Mouse (Mus musculus) layer of hippocampus, adult 18-20 months (tissue): ENCODE measurements around the gene Maff. TPM values are rescaled to one million over a fixed set of nuclear protein-coding genes. Genes with fewer than 3 reads are reported as not detected.

Experiments used
- DNase-seq, 2 experiments: peaks; one replicate each; pipeline ENCODE4 v3.0.0; 2022; ENCODE audit warnings: low spot score in 2 of 2
- microRNA-seq, 2 experiments: library from miRNA; unstranded; fragments of <30 nt; microRNA quantifications; one replicate each; pipeline ENCODE4 v1.2.0; 2021
- total RNA-seq, 2 experiments: library from RNA; stranded (reverse); gene quantifications; 2 replicates each; pipeline ENCODE4 v1.2.3; 2021

Gene Maff
- total RNA-seq, 2 experiments from 2014 or later: 2.1 TPM

DNA sequence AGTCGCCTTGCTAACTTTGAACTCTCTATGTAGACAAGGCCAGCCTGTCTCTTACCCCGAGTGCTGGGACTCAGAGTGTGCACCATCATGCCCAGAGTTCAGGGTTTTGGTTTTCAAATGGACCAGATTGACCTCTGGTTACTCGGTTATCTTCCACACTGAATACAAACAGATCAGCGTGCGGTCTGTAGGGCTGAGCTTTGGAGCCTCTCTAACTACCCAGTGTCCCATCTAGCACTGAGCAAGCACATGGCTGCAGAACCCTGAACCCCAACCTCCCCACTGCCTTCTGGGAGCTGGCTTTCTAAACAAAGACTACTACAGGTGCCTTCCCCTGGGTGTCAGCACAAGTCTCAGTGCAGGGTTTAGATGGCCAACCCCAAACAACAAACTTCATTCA is 46.1 kb downstream of the Maff start:
- DNase-seq: no peak

DNA sequence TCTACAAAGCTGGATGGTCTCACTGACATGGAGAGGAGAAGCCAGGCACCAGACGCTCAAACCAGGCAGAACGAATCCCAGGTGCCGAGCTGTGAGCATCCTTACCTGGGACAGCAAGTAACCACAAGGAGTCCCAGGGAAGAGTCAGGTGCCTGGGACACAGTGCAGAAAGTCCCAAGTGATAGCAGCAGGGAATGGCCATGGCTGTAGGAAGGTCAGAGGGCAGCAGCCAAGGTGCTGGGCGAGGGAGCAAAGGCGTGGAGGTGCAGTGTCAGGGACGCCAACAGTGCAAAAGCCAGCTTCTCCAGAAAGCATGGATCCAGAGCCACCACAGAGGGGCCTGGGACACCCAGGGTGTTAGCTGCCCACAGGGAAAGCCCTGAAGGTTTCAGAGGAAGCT is 46.7 kb downstream of the Maff start:
- DNase-seq: no peak

DNA sequence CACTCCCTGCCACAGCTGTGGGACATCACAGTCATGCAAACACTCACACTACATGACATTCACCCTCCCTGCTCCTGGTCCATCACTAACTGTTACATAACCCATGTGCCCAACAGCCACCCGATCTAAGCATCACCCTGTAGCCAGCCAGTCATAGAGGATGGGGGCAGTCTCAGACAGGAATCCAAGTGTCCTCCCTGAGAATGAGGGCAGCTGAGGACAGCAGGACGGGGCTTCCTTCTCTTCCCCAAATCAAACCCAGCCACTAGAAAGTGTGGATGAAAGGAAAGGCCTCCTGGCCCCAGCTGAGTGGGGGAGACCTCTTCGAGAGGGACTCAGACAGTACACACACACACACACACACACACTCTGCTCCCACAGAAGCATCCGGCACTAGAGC is 48.4 kb downstream of the Maff start:
- DNase-seq: no peak

DNA sequence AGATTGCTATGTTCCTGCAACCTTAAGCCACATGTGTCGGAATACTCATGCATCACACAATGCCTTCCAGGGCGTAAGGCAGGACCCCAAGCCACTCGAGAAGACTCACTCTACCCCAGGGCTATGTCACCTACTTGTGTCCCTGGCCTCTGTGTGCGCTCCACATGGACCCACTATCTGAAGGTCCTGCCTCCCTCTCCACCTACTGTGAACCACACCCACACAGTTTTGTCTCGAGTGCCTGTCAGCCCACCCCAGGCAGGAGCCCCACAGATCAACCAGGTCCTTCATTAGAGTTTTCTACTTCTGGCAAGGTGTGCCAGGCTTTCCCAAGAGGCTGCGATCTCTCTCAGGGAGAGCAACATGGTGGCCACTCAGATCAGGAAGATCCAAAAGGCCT is 48.9 kb downstream of the Maff start:
- DNase-seq: no peak

DNA sequence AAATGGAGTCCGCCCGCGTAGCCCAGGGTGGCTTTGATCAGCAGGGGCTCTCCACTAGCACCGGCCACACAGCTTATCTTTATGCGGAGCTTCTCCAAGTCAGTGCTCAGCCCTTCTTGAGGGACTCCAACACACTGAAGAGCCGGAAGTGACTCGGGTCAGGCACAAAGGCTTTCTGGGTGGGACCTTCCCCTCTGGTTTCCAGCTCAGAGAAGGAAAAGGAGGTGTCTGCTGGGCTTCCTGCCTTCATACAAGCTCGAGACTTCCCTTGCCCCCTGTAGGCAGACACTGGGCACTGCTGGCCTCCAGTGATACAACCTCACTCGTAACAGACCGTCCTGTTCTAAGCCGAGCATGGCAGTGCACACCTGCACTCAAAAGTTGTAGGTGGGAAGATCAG is 50.3 kb downstream of the Maff start:
- DNase-seq: no peak

DNA sequence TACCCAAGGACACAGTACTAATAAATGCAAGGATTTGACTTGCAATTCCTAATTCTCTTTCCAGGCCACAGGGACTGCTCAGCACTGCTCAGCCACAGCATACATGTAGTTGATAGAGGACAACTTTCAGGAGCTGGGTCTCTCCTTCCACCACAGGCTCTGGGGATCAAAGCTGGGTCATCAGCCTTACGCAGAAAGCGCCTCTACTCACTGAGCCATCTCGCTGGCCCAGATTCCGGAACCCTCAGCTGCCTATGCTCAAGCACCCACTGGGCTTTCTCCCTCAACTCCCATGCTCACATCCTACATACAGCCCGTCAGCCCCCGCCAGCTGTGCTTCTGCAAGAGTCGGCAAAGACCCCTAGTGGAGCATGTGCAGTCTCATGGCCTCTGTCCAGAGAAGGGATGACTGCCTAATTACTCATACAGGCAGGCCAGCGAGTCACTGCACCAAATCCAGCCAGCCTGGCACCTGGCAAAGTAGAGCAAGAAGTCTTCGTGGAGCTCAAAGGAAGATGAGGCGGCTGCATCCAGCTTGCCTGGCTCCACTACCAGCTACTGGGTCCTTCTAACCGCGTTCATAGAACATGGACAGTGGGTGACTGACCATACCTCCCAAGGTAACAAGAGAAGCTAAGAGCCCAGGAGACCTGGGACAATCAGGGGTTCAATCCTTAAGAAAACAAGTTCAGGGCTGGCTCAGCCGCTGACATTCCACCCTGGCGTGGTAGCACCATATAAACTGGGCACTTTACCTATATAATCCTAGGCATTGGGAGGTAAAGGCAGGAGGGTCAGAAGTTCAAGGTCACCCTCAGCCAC is 53.0 kb downstream of the Maff start:
- no peak for DNase-seq

DNA sequence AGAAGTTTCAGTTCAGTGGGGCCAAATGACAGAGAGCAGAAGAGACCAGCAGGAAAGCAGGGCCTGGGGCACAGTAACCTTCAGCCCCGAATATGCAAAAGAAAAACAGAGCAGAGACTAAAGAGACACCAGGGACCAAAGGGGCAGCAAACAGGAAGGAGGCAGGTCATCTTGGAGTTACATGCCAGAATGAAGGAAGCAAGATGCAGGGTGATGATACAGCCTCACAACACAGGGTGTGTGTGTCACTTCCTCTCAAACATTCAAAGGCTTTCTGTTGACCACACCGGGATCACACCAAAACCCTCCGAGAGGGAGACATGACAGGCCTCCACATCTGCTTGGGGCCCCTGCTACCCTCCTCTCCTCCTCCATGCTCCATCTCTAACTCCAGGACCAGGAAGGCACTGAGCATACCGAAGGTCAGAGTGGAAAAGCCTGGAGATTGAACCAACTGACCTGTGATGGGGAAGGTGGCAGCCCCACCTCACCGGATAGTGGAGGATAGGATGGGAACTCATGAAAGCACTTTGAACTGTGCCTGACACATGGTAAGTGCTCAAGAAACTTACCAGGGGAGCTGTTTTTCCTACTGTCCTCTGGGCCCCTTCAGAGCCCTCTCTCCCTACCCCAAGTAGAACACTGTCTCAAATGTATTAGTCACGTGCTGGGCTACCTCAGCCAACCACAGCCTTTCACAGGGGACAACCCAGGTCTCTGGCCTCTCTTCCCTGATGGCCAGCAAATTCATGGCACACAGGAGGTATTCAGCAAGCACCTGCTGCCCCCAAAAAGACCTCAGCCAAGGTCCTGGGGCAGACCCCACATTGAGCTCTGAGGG is 53.9 kb downstream of the Maff start:
- DNase-seq: no peak

DNA sequence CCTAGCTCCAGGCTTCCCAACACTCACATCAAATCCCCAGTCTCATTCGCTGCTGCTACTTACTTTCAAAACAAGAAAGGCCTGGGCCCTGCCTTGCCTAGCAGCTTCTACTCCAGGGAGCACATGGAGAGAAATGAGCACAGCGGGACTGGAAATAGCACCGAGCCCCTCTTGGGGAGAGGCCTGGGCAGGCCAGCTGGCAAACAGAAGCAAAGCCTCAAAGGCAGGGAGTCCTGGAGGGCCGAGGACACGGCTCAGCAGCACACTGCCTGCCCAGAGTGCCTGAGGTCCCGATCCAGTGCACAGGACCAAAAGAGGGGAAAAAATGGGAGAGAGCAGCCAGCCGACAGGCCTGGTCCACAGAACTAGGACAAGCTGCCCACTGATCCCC is 54.5 kb downstream of the Maff start:
- DNase-seq: no peak

DNA sequence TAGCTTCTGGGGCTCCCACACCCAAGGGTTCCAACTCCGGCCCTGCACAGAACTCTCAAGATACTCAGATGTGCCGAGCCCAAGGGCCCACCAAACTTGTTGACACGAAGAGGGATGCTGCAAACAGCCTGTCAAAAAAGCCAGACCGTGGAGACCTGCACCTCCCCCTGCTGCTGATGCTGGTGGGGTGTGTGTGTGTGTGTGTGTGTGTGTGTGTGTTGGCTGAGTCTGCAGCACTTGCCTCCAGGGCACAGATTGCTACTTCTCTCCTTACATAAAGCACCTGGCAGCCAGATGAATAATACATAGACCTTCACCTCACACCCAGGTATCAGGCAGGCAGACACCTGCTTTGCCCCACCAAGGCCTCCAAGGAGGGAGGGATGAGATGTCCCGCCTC is 55.8 kb downstream of the Maff start:
- DNase-seq: no peak

DNA sequence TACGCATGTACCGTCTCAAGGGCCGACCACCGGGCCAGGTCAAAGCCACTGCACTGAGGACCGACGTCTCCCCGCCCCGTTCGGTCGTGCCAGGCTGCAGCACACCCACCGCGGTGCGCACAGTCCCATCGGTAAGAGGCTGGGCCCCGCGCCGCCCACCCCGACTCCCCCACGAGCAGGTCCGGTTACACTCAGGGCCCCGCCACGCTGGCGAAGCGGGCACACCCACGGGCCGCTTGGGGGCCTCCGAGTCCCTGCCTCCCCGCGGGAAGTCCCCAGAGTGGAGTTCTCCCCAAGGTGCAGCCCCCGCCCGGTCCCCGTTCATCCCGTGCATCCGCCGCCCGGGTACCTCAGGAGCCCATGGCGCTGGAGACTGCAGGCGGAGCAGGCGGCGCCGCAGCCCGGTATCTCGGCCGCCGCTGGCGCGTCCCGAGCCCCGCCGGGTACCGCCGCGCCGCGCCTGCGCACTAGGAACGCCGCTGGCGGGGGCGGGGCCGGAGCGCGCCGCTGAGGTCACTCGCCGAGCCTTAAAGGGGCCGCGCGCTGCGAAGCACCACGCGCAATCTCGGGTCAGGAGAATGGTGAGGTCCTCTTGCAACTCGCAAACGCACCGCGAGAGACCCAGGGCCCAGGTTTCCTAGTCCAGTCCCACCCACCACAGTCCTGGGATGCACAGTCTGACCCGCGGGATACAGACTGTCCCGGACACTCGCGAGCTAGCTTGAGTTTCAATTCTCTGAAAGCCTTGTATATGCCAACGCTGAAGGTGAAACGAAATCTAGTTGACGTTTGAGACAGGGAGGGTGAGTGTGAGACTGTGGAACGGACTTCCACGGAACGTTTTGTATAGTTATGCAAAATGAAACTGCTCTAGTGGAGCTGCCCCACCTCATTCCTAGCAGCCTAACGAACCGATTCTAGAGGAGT is 56.7 kb downstream of the Maff start, which contains the start of gene Tmem184b:
TSS of gene Tmem184b (minus strand) at position 734 of the 927 bp plus-strand sequence.
- DNase-seq: peak; percentile 81 to 92

DNA sequence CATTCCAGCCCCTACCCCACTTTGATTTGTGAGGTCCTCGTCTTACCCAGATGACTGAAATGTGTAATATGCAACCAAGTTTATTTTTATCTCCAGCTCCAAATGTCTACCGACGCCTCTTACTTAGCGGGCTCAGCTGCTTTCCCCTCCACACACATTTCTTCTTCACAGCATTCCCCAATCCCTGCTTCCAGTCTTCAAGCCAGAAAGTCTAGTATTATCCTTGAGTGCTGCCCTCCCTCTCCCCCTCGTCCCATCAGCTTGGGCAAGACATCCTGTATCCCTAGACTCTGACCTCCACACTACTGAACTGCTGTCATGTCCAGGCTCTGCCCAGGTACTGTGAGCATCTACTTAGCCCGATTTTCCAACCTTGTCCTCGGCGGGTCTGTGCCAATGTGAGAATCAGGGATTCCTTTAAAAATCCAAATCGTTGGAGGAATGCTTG is 57.4 kb downstream of the Maff start:
- no peak for DNase-seq

DNA sequence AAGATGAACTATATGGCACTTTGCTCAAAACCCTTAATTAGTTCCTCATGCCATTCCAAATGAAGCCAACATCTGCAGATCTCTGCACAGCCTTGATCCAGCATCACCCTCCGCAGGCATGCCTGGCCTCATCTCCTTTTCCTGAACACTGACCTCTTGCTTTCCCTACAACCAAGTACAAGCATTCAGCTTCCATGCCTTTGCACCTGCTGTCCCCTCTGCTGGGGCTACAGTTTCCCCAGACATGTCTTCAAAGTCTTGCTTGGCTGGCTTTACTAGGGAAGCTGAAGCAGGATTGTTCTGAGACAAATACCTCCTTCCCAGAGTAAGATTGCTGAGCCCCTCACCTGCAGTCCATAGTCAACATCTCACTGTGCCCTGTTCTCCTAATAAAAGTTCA is 57.9 kb downstream of the Maff start:
- DNase-seq: no peak

DNA sequence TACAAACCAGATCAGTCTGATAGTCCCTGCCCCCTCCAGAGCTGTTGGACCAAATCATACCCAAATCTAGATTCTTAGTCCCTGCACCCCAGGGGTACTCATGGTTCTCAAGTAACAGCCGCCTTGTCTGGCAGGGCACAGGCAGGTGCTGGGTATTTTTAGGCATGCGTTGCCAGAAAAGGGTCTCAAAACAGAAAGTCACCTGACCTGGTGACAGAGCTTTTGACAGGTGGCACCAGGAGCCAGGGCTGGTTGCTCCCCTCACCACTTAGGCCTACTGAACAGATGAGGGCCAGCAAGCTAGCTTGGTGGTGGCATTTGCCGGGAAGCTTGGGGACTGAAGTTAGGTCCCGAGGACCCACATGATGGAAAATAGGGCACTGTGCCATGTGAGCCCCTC is 60.1 kb downstream of the Maff start:
- no peak for DNase-seq

Small RNA genes lying within 50 kb of the gene (microRNA-seq; reads per million reads assigned to microRNA genes)
- gene Mir1943: 2.5 to 3.5 reads per million in 2 experiments

Other genes starting within 250 kb of the Maff start
- 10 to 100 TPM; 33.9 to 35.3 TPM for gene Micall1, start 237.7 kb upstream of the Maff start, total RNA-seq
- 100 to 1,000 TPM; 108 to 109 TPM for gene Polr2f, start 205.6 kb upstream of the Maff start, total RNA-seq
- gene 1700088E04Rik, start 205.4 kb upstream of the Maff start, total RNA-seq: 10 to 100 TPM in 1 of 2 experiments, 1 to 10 TPM in 1; 9.2 to 12.4 TPM
- 10 to 100 TPM; 32.0 to 35.9 TPM for gene Sox10, start 181.4 kb upstream of the Maff start, total RNA-seq
- gene Pick1, start 117.4 kb upstream of the Maff start, total RNA-seq: 10 to 100 TPM; 44.4 to 46.4 TPM
- under 1 TPM in 1 of 2 experiments, not detected in 1; 0.28 TPM for gene Gm49486, start 117.2 kb upstream of the Maff start, total RNA-seq
- under 1 TPM; 0.18 to 0.25 TPM for gene Slc16a8, start 91.9 kb upstream of the Maff start, total RNA-seq
- 1 to 10 TPM; 1.9 to 4.8 TPM for gene Baiap2l2, start 61.1 kb upstream of the Maff start, total RNA-seq
- 10 to 100 TPM; 23.0 to 23.1 TPM for gene Pla2g6, start 18.2 kb upstream of the Maff start, total RNA-seq
- 10 to 100 TPM; 55.0 to 57.9 TPM for gene Tmem184b, start 56.9 kb downstream of the Maff start, total RNA-seq
- 100 to 1,000 TPM in 1 of 2 experiments, 10 to 100 TPM in 1; 95.9 to 109 TPM for gene Csnk1e, start 108.9 kb downstream of the Maff start, total RNA-seq
- gene Kcnj4, start 158.6 kb downstream of the Maff start, total RNA-seq: 10 to 100 TPM; 87.2 to 88.5 TPM
- under 1 TPM; 0.45 to 0.53 TPM for gene Kdelr3, start 169.8 kb downstream of the Maff start, total RNA-seq
- 100 to 1,000 TPM; 277 to 299 TPM for gene Ddx17, start 200.1 kb downstream of the Maff start, total RNA-seq